Mouse (Mus musculus) neural tube, embryonic 14.5 days (tissue): ENCODE measurements around the gene Ano5. TPM values are rescaled to one million over a fixed set of nuclear protein-coding genes. Genes with fewer than 3 reads are reported as not detected.
A peak's percentile ranks its signal among the peaks of the same experiment; 100 is the strongest.

Source experiments
- ATAC-seq: fragments of 200-750 bp; cut with Nextera tagmentation; 2 replicates; pipeline ENCODE4 v1.8.0; 2017; ENCODE audit warnings: low read depth, mild to moderate bottlenecking, moderate TSS enrichment, moderate library complexity
- H3K27ac ChIP-seq: fragments of 300-500 bp; sonication (generic); 2 replicates; pipeline ENCODE4 v1.5.1; 2014; ENCODE audit warnings: low read depth, mild to moderate bottlenecking, control low read depth, low read length, moderate library complexity, mixed read lengths
- H3K27me3 ChIP-seq: fragments of 300-500 bp; sonication (generic); 2 replicates; pipeline ENCODE4 v1.6.1; 2014; ENCODE audit warnings: low read length; ENCODE audit not compliant: control insufficient read depth, insufficient read depth
- H3K36me3 ChIP-seq: fragments of 300-500 bp; sonication (generic); 2 replicates; pipeline ENCODE4 v1.6.1; 2014; ENCODE audit warnings: low read length, mixed read lengths; ENCODE audit not compliant: control insufficient read depth, insufficient read depth
- H3K4me1 ChIP-seq: fragments of 300-500 bp; sonication (generic); 2 replicates; pipeline ENCODE4 v1.6.1; 2014; ENCODE audit warnings: low read length; ENCODE audit not compliant: control insufficient read depth, insufficient read depth
- H3K4me2 ChIP-seq: fragments of 300-500 bp; sonication (generic); 2 replicates; pipeline ENCODE4 v1.6.1; 2014; ENCODE audit warnings: mild to moderate bottlenecking, low read depth, low read length, control low read depth
- H3K4me3 ChIP-seq: fragments of 300-500 bp; sonication (generic); 2 replicates; pipeline ENCODE4 v1.5.1; 2014; ENCODE audit warnings: low read depth, low read length, control low read depth, mixed read lengths
- H3K9ac ChIP-seq: fragments of 300-500 bp; sonication (generic); replicated peaks from 2 replicates; pipeline ENCODE4 v1.6.1; 2014; ENCODE audit warnings: low read depth, mild to moderate bottlenecking, control low read depth, low read length, mixed read lengths
- H3K9me3 ChIP-seq: fragments of 300-500 bp; sonication (generic); 2 replicates; pipeline ENCODE4 v1.6.1; 2016; ENCODE audit warnings: low read length; ENCODE audit not compliant: control insufficient read depth
- WGBS: fragments of 180-500 bp; shearing (Covaris S2); extraction: QIAGEN DNeasy Blood & Tissue Kit; methylation state at CpG from one replicate; pipeline ENCODE4 v1.1.7; 2014; 5-methylcytosine and 5-hydroxymethylcytosine counted together
- polyA plus RNA-seq: library from polyadenylated mRNA; unstranded; fragments of >200 nt; fragmentation: Nextera tagmentation; extraction: Ambion mirVana; gene quantifications from 2 replicates; pipeline ENCODE4 v1.2.1, GENCODE M21; 2014

The Ano5 gene
- polyA plus RNA-seq, 1 experiment from 2014 or later = 1.7 TPM

DNA sequence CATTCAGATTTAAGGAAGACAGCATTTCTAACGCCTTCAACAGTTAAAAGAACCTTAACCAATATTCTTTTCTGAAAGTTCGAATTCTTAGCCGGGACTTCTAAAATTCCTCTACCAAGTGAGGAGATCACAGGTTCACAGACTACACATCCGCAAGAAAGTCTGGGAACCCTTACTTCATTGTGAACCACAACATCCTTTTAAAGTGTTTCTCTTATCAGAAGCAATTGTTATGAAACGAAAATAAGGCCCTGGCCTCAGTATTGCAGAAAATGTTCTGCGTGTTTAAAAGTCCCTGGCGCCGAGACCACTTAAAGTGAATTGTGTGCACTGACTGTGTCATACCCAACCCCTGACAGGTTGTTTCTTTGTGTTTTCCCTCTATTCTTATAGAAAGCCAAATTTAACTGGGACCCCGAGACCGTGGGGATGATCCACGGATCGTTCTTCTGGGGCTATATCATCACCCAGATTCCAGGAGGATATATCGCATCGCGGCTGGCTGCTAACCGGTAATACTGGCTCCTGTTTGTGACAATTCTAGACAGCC, 115.7 kb downstream of the Ano5 start:
- ATAC-seq = no peak
- Histone ChIP-seq H3K4me3 (peak overlapping the region; percentile 48), H3K27me3 (peaks cover 8% of the 10 kb centered on the region), H3K4me1 (no peaks in the 10 kb centered on the region), H3K9ac (peak overlapping the region; percentile 89), H3K9me3 (no peaks in the 10 kb centered on the region), H3K4me2 (peak overlapping the region; percentile 79), H3K27ac (peak overlapping the region; percentile 97), H3K36me3 (no peaks in the 10 kb centered on the region)
- 1% methylated on average over 16 of the region's 16 CpGs for WGBS

DNA sequence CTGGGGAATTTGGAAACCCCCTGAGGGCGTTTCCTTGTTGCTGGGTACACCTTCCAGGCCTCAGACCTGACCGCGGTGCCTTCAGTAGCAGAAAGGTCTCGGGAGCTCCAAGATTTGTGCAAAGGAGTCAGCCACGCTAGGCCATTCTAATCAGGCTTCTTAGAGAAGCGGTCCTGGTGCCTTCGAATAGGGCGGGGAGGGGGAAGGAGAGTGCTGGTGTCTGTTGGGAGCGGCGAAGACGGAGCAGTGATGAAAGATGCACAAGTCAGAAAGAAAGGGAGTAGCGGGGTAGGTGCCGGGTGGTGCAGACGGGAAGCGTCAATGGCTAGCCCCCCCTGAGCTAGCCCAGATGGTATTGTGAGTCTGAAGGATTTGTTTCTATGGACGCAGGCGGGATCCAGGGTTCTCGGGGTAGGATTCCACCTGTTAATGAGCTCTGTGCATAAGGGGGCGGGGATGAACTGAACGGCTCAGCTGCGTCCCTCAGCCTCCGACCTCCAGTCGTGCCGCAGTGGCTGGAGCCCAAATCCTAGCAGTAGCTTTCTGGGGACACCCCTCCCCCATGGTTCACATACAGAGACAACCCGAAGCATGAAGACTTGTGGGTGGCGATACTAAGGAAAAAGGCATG, 116.3 kb downstream of the Ano5 start:
- peak overlapping the region; percentile 48 for H3K4me3 ChIP-seq
- no peaks in the 10 kb centered on the region for H3K9me3 ChIP-seq
- H3K27ac ChIP-seq = peak overlapping the region; percentile 97
- ATAC-seq = peak; percentile 59
- peak overlapping the region; percentile 89 for H3K9ac ChIP-seq
- H3K4me2 ChIP-seq = peak overlapping the region; percentile 79
- under 1% methylated on average over 26 of the region's 26 CpGs for WGBS
- H3K36me3 ChIP-seq = no peaks in the 10 kb centered on the region
- peaks cover 8% of the 10 kb centered on the region for H3K27me3 ChIP-seq
- no peaks in the 10 kb centered on the region for H3K4me1 ChIP-seq

DNA sequence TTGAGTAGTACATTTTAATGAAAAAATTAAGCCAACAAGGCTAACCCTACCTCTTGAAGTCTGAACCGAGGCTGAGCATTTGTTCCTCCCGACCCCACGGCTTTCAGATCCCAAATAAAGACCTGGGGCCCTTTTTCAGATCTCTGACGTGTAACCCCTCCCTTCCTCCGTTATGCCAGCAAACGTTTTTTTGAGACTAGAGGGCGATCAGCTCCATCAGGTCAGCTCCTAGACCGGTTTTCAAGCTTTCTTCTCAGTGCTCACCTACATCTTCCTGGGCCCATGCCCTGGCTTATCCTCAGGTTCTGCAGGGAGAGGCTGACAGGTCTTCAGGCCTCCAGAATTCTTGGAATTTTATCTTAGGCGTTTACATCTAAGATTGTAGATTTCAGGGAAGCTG, 116.8 kb downstream of the Ano5 start:
- WGBS = under 1% methylated on average over 9 of the region's 9 CpGs

DNA sequence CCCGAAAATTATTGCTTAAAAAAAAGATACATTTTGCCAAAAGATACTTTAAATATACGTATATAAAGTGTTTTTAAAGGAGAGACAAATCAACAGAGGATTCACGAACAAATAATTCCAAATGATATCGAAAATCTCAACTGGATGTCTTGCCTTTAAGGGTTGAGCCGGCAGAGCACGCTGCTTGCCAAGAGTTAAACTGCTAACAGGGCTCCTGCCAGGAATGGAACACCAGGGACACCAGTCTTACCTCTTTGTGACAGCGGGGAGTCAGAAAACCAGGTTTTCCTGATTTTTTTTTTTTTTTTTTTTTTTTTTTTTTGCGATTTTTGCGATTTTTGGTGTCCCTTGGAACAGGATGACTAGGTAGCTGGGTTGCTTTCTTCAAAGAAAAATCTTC, 117.5 kb downstream of the Ano5 start:
- Histone ChIP-seq H3K9ac (peak overlapping the region; percentile 50; the same call in 1 of the 2 replicates), H3K27me3 (peaks cover 8% of the 10 kb centered on the region), H3K4me2 (peak overlapping the region; percentile 79), H3K9me3 (no peaks in the 10 kb centered on the region), H3K36me3 (no peaks in the 10 kb centered on the region), H3K4me1 (peaks cover 2% of the 10 kb centered on the region; the same call in 1 of the 2 replicates), H3K27ac (peak overlapping the region; percentile 69; the same call in 1 of the 2 replicates), H3K4me3 (peak overlapping the region; percentile 48)
- no peak for ATAC-seq
- 2% methylated on average over 9 of the region's 9 CpGs for WGBS

More for the DNA sequence above, 116.8 kb downstream of the Ano5 start:
- H3K9ac ChIP-seq = peak overlapping the region; percentile 89
- no peak for ATAC-seq
- H3K4me3 ChIP-seq = peak overlapping the region; percentile 48
- H3K27me3 ChIP-seq = peaks cover 8% of the 10 kb centered on the region
- peak overlapping the region; percentile 97 for H3K27ac ChIP-seq
- H3K9me3 ChIP-seq = no peaks in the 10 kb centered on the region
- H3K4me1 ChIP-seq = no peaks in the 10 kb centered on the region
- peak overlapping the region; percentile 79 for H3K4me2 ChIP-seq
- no peaks in the 10 kb centered on the region for H3K36me3 ChIP-seq

DNA sequence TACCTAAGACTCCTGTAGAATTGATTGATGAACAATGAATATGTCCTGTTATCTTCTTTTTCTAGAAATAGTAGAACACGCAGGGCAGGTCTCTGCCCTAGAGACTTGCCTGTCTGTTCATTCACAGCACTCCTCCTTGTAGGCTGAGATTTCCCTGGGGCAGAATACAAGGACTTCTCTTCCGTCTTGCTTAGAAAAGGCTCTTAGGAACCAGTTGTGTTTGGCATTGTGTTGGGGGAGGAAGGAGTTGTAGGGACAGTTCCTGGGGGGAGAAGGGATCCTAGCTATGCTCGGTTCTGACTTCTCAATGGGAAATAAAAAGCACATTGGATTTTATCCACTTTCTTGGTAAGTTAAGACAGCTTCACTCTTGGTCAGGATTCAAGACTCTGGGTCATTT, 118.4 kb downstream of the Ano5 start:
- peak overlapping the region; percentile 78 for H3K27ac ChIP-seq
- no peak for ATAC-seq
- H3K27me3 ChIP-seq = peaks cover 2% of the 10 kb centered on the region

DNA sequence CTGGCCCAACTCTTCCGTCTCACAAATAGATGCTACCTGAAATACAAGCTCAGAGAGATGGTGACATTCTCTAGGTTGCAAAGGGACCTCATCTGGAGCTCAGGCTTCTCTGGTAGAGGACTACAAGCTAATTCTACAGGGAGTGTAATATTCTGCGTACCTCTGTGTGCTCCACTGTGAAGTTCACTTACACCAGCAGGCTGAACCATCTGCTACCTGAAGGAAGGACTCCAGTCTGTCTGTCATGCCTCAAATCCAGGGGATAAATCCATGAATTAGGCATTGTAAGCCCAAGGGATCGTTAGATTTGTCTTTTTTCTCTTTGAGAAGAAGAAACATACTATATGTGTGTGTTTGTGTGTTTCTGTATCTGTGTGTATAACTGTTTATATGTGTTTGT, 120.3 kb downstream of the Ano5 start:
- no peaks in the 10 kb centered on the region for H3K9me3 ChIP-seq
- H3K4me3 ChIP-seq = peak overlapping the region; percentile 28
- no peaks in the 10 kb centered on the region for H3K36me3 ChIP-seq
- H3K4me1 ChIP-seq = peaks cover 2% of the 10 kb centered on the region; the same call in 1 of the 2 replicates
- H3K27me3 ChIP-seq = peaks cover 2% of the 10 kb centered on the region
- 46% methylated on average over 3 of the region's 3 CpGs for WGBS
- peak overlapping the region; percentile 49 for H3K9ac ChIP-seq
- peak overlapping the region; percentile 86 for H3K27ac ChIP-seq
- no peak for ATAC-seq
- peak overlapping the region; percentile 45 for H3K4me2 ChIP-seq

More for the DNA sequence above, 118.4 kb downstream of the Ano5 start:
- Histone ChIP-seq H3K4me1 (peaks cover 2% of the 10 kb centered on the region; the same call in 1 of the 2 replicates), H3K36me3 (no peaks in the 10 kb centered on the region), H3K4me3 (peak overlapping the region; percentile 19), H3K4me2 (peak overlapping the region; percentile 79), H3K9me3 (no peaks in the 10 kb centered on the region), H3K9ac (peak overlapping the region; percentile 53)
- 4% methylated on average over 3 of the region's 3 CpGs for WGBS

DNA sequence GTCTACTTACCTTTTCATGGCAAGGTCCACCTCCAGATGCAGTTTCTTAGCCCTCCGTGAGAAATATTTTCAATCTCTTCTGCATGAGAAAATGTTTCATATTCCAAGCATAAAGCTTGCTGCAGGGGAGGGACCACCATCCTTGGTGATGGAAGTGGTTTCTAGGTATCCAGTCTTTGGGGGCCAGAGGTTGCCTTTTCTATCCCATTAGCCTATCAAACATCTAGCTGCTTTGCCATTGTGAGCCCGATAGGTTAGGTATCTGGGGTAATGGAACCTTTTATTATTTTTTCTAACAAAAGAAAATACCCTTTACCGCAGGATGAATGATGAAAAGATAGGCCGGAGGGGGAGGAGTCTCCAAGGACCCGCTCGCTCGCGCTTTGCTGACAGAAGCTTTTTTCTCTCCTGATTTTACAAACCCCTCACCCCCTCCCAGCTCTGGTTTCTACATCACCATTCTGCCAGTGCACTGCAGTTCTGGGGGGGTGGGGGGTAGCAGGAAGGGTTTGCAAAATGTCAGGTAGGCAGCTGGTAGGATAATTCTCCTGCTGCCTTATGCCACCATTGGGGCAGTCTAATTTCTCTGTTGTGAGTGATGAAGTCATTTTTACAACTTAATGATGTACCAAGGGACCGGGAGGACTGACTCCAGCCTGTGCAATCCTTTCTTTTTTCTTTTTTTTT, 121.9 kb downstream of the Ano5 start:
- peak; percentile 89 for ATAC-seq
- H3K4me2 ChIP-seq = peak overlapping the region; percentile 33
- H3K36me3 ChIP-seq = no peaks in the 10 kb centered on the region
- peaks cover 2% of the 10 kb centered on the region for H3K27me3 ChIP-seq
- 6% methylated on average over 9 of the region's 9 CpGs for WGBS
- H3K4me3 ChIP-seq = peak overlapping the region; percentile 14
- peaks cover 2% of the 10 kb centered on the region; the same call in 1 of the 2 replicates for H3K4me1 ChIP-seq
- H3K27ac ChIP-seq = peak overlapping the region; percentile 79
- H3K9ac ChIP-seq = peak overlapping the region; percentile 43
- no peaks in the 10 kb centered on the region for H3K9me3 ChIP-seq

DNA sequence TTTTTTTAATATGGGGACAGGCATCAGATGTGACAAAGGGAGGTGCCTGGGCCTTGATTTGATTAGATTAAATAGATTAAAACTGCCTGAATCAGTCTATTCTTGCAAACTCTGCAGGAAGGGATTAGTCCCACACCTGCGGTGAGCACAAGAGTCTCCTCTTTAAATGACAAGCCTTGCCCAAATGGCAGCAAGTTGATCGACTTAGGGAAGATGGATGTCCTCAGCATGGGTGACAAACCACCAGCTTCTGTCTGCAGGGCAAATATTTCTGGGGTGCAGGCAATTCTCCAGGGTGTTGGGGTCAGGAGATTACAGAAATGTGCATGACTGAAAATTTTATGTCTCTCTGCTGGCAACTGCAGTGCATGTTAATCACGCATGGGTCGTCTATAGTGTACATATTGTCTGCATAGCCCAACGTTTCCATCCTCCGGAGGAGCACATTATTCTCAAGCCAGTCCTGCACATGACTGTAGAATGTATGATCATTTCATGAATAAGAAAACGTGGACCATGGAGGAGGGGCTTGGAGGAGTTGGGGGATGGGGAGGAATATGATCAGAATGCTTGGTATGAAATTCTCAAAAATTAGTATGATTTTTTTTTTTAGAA, 122.5 kb downstream of the Ano5 start:
- 5% methylated on average over 7 of the region's 7 CpGs for WGBS
- Histone ChIP-seq H3K4me3 (peak overlapping the region; percentile 14), H3K27me3 (no peaks in the 10 kb centered on the region; the same call in 1 of the 2 replicates), H3K27ac (peak overlapping the region; percentile 79), H3K36me3 (no peaks in the 10 kb centered on the region), H3K4me2 (peak overlapping the region; percentile 33), H3K4me1 (peaks cover 2% of the 10 kb centered on the region; the same call in 1 of the 2 replicates), H3K9ac (no peak overlapping the region; the same call in 1 of the 2 replicates), H3K9me3 (no peaks in the 10 kb centered on the region)
- ATAC-seq = peak; percentile 72
